Mouse (Mus musculus) brain, adult 10 weeks (tissue): ENCODE results near the gene Tex2. TPM values are rescaled to one million over a fixed set of nuclear protein-coding genes. Genes with fewer than 3 reads are reported as not detected.

Experiments used
- polyA plus RNA-seq: library from polyadenylated mRNA; stranded (reverse); fragments of 350-450 nt; fragmentation: Illumina TruSeq; extraction: RNeasy Lipid Tissue Mini Kit (QIAGEN cat#74804); gene quantifications from one replicate; pipeline ENCODE4 v1.2.3, GENCODE M21; 2015; ENCODE audit warnings: low read depth, low replicate concordance

Tex2 gene
- 75.3 TPM for polyA plus RNA-seq

DNA sequence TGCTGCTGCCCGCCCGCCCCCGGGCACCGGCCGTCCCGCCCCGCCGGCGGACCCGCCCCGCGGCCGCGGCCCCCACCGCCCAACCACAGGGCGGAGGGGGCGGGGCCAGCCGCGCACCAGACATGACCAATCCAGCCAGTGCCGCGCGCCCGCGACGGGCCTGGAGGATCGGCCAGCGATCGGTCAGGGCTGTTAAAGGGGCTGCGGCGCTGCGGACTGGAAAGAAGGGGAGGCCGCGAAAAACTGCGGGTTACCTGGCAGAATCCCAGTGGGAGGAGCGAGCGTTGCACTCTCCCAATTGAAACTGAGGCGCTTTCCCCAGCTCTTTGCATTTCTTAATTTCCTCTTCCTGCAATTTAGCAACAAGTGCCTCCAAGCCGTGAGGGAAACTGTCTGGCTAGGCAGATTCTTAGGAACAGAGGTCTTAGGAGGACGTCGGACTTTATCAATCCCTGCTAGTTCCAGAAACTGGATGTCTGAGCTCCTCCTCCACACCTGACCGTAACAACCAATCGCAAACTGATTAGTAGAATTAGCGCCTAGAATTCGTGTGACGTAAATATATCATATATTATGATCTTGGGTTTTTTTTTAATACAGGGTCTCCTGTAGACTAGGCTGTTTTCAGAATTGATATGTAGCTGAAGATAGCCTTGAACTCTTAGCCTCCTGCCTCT lies at the start of gene Tex2:
Tex2 (minus strand) TSS at position 463 of the 677 bp plus-strand sequence.

DNA sequence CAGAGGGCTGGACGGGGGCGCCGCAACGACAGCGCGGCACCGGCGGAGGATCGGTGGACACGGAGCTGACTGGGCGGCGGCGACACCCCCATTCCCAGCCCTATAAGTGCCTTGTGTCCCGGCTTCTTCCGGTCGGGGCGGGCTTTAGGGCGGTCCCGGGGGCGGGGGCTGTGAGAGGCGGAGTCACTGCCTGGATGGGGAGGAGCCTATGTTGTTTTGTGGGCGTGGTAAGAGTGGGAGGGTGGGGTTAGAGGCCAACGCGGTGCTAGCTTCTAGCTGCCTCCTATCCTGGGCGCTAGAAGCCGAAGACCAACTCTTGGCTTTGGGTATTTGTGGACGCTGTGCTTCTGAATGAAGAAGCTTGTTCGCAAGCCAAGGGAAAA lies 125.5 kb downstream of the Tex2 start, which contains the start of gene Ern1:
Ern1 (minus strand) TSS at position 120 of the 383 bp plus-strand sequence.

Other genes with a start within 250 kb of the Tex2 start
- gene Prr29, start 248.0 kb downstream of the Tex2 start, polyA plus RNA-seq, result 0.76 TPM
- 5.8 TPM for gene Icam2, start 225.3 kb downstream of the Tex2 start, polyA plus RNA-seq
- gene Ern1, start 125.6 kb downstream of the Tex2 start, polyA plus RNA-seq, result 3.6 TPM
- gene Pecam1, start 137.2 kb upstream of the Tex2 start, polyA plus RNA-seq, result 18.3 TPM
- gene Milr1, start 137.8 kb upstream of the Tex2 start, polyA plus RNA-seq, result 0.83 TPM
- 3.6 TPM for gene Polg2, start 166.1 kb upstream of the Tex2 start, polyA plus RNA-seq
- gene Ddx5, start 175.8 kb upstream of the Tex2 start, polyA plus RNA-seq, result 599 TPM
- gene Cep95, start 175.8 kb upstream of the Tex2 start, polyA plus RNA-seq, result 10.9 TPM